Mouse (Mus musculus): ENCODE results near the gene Mia2. TPM values are rescaled to one million over a fixed set of nuclear protein-coding genes. Genes with fewer than 3 reads are reported as not detected.
A peak's percentile ranks its signal among the peaks of the same experiment; 100 is the strongest.

Gene Mia2
- total and polyA plus RNA-seq, 3 experiments: 103 to 175 TPM; not detected in 1

DNA sequence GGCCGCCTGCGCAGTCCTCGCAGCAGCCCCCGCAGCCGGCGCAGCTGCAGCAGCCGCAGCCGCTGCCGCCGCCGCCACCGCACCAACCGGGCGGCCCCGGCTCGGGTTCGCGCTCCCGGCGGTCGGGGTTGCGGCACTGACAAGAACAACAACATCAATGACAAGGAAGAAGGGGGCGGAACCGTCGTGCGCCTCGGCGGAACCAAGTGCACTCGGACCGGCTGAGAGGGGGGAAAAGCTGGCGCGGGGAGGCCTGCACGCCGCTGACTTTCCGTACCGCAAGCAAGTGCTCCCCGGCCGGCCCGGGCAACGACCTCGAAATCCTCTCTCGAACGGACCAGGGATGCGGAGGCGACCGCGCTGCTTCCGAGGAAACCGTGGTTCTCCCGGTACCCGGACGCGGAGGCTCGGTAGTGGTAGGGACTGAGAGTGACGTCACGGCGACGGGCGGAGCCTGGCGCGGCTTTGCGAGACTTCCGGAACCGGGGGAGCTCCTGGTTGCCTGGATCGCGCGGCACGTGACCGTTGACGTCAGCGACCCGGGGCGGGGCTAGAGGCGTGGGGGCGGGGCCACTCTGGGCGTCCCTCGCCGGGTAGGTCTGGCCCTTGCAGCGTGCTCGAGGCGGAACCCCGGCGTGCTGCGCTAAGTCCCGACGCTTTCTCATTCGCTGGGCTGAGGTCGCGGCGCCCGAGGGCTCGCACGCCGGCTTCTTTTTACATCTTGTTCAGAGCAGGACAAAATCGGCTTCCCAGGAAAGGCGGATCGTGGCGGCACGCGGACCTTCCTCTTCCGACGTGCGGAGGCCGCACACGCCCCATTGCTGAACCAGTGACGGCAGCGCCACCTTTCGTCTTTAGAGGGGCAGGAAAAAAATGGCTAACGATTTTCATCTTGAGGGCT lies 124.0 kb downstream of the Mia2 start, which contains the start of gene Fbxo33 (continued):
- TF ChIP-seq TBP (IDR thresholded peaks at IDR 0.05; ENCODE audit: low read depth, low read length): 0 out of 2 replicates have a peak, but pooled peaks have one; percentile 47
- TF ChIP-seq MAX (IDR thresholded peaks at IDR 0.05; ENCODE audit: low read length): peak; percentile 96
- peak; percentile 92 for TF ChIP-seq MYC (IDR thresholded peaks at IDR 0.05; ENCODE audit: low read depth, low read length)
- peak; percentile 12 for TF ChIP-seq ETS1 (IDR thresholded peaks at IDR 0.05; ENCODE audit: low read depth, low read length)
- no peak; the same call in 1 of the 2 replicates for TF ChIP-seq ZNF384 (IDR thresholded peaks at IDR 0.05; ENCODE audit: low read depth, low read length)

DNA sequence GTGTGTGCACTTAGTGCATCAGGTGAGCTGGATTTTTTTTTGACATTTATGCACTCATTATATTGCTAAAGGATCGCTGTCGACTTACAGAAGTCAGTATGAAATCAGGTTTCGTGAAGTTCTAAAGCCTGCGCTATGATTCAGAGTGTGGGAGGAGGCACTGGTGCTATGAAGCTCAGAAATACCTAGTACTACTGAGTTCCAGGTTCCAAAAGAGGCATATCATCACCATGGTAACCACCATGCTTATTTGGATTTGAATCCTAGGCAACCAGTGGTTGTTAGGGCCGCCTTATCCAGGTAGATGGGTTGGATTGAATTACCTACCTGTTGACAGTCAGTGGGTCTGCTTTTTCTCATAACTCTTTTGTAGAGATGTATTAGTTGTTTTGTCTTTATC lies 132.8 kb downstream of the Mia2 start:
- no peak for DNase-seq (ENCODE audit: low read depth, low spot score)
- TF ChIP-seq E2F4 (IDR thresholded peaks at IDR 0.05; ENCODE audit: borderline replicate concordance, low read depth, low read length) (no peak), EP300 (IDR thresholded peaks at IDR 0.05; ENCODE audit: low read depth in 1 of 2, low read length in 2 of 2) (no peak), TBP (IDR thresholded peaks at IDR 0.05; ENCODE audit: low read depth, low read length) (no peak), ZMIZ1 (IDR thresholded peaks at IDR 0.05; ENCODE audit: low read depth, low read length) (no peak), USF2 (IDR thresholded peaks at IDR 0.05; ENCODE audit: borderline replicate concordance in 1 of 2, insufficient read depth in 1 of 2, low read depth in 1 of 2, low read length in 2 of 2) (no peak), ETS1 (IDR thresholded peaks at IDR 0.05; ENCODE audit: low read depth, low read length) (no peak), HCFC1 (IDR thresholded peaks at IDR 0.05; ENCODE audit: low read depth, low read length) (no peak), TCF12 (IDR thresholded peaks at IDR 0.05; ENCODE audit: low read depth, low read length) (no peak), RCOR1 (IDR thresholded peaks at IDR 0.05; ENCODE audit: low read depth, low read length) (no peak), CHD1 (IDR thresholded peaks at IDR 0.05; ENCODE audit: low read depth, low read length) (no peak), POLR2A (IDR thresholded peaks at IDR 0.05; ENCODE audit: control insufficient read depth in 1 of 2, insufficient read depth in 1 of 2, low read depth in 1 of 2, low read length in 2 of 2, poor library complexity in 1 of 2) (no peak), CHD2 (IDR thresholded peaks at IDR 0.05; ENCODE audit: low read length) (no peak), RAD21 (IDR thresholded peaks at IDR 0.05; ENCODE audit: low read depth, low read length) (no peak), POLR2AphosphoS2 (IDR thresholded peaks at IDR 0.05; ENCODE audit: low read length) (no peak), ZKSCAN1 (IDR thresholded peaks at IDR 0.05; ENCODE audit: low read depth, low read length) (no peak), MXI1 (IDR thresholded peaks at IDR 0.05; ENCODE audit: low read depth, low read length) (no peak), GABPA (IDR thresholded peaks at IDR 0.05; ENCODE audit: low read depth, low read length) (no peak)
- Histone ChIP-seq H3K9ac (ENCODE audit: control insufficient read depth, low read depth, low read length, poor library complexity, severe bottlenecking) (no peak overlapping the region), H3K9me3 (replicated peaks; ENCODE audit: insufficient read depth, low read length) (no peaks in the 10 kb centered on the region), H3K27ac (ENCODE audit: control insufficient read depth, low read depth, low read length) (no peak overlapping the region), H3K4me1 (ENCODE audit: control insufficient read depth in 1 of 2, insufficient read depth in 2 of 2, low read length in 2 of 2) (no peaks in the 10 kb centered on the region), H3K27me3 (ENCODE audit: control insufficient read depth in 1 of 2, insufficient read depth in 2 of 2, low read length in 2 of 2) (no peaks in the 10 kb centered on the region), H3K4me3 (ENCODE audit: control insufficient read depth in 1 of 2, insufficient read depth in 1 of 2, low read depth in 2 of 2, low read length in 2 of 2) (no peak overlapping the region), H3K36me3 (ENCODE audit: control insufficient read depth in 1 of 2, insufficient read depth in 2 of 2, low read length in 2 of 2) (no peaks in the 10 kb centered on the region), H3K79me2 (ENCODE audit: control insufficient read depth, insufficient read depth, low read length, poor library complexity) (no peaks in the 10 kb centered on the region)
